Mouse (Mus musculus) lung, adult 18-20 months (tissue): ENCODE measurements at regions not wholly inside any gene's neighbourhood (a gene's known extent, or its start where the extent isn't known, plus 50 kb on each side); places are given as distances from the start of the nearest gene placed in this dataset.
A peak's percentile ranks its signal among the peaks of the same experiment; 100 is the strongest.

ENCODE experiments used
- DNase-seq, 2 experiments: peaks; one replicate each; pipeline ENCODE4 v3.0.0; 2022; ENCODE audit warnings: mixed read lengths in 2 of 2

DNA sequence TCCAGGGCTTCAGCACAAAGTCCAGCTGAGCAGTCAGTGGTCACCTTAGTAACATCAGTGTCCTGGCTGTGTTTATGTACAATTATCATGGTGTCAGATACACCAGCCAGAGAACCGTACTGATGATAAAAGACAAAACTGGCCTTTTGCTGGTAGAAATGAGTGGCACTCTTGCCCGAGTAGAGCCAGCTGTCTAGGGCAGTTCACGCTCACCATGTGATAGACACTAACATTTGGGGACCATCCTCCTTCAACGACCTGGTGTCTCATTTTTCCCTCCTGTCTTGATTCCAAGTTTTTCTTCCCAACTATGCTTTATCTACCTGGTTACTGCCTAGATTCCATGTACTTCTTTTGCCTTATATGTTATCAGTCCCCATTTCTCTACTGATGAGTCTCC lies 349.3 kb downstream of the Lpin1 start:
- DNase-seq, result no peak

DNA sequence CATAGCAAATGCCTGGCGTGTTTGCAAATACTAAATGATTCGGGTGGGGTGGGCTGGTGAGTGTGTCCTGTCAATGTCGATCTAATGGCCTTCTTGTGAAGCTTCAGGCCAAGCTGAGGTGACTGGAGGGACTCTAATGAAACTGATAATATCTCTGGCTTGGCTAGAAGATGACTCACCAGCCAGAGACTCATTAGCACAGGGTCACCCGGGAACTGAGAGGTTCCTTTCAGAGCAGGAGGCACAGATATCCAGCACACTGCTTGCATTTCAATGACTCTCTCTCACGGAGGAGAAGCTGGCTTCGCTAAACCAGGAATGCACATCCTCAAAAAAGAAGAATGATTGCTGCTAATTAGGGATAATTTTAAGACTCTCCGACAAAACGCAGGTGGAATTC lies 349.8 kb downstream of the Lpin1 start:
- DNase-seq, result no peak

DNA sequence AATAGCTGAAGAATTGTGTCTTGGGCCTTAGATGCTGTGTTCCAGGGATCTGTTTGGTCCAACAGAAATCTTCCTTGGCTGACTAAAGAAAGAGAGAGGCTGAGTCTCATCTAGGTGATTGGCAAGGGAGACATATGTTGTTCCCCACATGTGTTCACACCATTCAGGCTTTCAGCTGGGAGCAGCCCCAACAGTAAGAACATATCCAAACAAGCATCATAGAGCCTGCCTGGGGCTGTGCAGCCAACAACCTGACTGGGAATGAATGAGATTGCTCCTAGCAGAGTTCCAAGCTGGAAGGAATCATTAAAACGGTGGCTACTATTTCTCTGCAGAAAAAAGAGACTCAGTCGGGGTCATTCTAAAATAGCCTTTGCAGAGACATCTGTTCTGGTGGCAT lies 350.3 kb downstream of the Lpin1 start:
- no peak for DNase-seq

DNA sequence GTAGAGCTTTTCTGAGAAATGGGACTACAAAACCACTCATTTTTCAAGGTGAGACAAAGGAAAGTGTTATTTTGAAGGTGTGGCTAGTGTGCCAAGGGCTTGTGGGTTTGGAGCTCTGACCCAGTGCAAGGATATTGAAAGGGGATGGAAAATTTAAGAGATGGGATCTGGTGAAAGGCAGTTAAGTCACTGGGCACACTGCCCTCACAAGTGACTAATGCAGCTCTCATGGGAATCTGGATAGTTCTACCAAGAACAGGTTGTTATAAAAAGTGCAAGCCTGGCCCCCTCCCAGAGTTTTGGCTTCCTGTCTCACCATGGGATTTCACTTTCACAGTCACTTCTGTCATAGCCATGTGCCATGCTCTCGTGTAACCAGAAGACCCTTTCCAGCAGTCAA lies 360.1 kb downstream of the Lpin1 start:
- no peak for DNase-seq

DNA sequence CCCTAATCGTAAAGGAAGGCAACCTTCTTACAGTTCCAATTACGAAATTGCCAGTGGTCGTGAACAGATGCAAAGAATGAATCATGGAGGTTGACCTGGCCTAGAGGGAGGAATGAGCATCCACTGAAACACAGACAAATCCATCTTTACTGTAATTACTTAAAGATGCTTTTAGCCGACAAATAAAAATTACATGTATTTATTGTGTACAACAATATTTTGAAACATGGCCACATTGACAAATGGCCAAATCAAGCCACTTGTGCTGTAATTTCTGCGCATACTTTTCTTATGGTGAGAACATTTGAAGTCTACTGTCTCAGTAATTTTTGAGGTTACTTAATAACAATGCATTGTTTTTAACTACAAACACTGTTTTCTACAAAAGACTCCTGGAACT lies 360.7 kb downstream of the Lpin1 start:
- no peak for DNase-seq

DNA sequence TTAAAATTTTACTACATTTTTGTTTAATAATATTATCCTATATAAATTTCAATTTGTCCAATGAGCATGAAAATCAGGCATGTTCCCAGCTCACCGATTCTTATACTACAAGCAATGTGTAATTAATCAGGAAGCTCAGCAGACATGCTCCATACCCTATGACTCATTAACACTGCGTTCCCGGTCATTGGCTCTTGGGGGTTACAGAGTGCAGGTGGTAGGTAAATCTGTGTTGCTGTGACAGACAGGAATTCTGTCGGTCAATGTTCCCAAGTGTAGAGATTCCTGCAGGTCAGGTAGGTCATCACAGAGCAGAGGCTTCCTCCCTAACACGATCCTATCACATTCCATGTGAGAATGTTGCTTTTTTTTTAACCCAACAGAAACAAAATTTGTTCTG lies 371.0 kb downstream of the Lpin1 start:
- no peak for DNase-seq

DNA sequence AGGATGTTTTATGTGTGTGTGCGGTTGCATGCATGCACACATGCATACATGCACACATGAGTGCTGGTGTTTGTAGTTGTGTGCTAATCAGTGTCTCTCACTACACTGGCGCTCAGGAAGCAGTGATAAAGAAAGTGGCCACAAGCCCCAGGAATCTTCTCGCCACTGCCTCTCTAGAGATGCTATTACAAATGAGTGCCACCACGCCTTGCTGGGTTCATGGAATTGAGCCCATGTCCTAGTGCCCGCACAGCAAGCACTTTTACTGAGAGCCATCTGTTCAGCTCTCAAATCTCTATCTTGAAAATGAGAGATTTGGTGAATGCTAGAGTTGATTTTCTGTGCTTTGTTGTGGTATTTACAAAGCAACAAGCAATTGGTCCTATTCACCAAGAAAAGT lies 373.3 kb downstream of the Lpin1 start:
- DNase-seq, result no peak

DNA sequence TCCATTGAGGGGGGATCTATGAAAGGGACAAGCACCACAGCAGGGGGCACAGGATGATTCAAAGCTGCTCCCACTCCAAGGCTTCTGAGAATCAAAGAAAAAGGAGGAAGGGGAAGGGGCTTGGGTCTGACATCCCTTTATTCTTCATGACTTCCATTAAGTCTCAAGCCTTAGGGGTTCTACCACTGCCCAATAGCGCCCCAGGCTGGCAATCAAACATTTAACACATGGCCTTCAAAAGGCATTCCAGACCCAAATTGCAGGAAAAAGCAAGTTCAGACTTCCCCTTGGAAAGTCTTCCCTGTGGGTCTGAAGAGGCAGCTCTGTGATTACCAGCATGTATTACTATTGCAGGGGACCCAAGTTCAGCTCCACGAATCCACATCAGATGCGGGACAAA lies 377.2 kb downstream of the Lpin1 start:
- no peak for DNase-seq

DNA sequence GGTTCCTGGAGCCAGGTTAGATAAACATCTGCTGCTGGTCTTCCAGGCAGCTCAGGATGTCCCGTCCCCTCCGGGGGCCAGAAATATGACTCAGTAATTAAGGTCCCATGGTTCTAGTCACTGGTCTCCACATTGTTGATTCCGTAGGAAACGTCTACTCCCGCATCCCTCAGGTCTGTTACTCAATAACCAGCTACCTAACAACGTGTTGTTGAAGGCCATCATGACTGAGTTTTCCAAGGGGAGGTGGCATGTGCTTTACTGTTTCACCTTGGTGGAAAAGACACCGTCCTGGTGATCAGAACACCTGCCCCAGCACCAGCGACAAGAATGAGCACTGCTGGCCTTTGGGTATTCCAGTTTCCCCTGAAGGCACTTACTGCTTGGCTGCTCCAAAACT lies 377.9 kb downstream of the Lpin1 start:
- no peak for DNase-seq

DNA sequence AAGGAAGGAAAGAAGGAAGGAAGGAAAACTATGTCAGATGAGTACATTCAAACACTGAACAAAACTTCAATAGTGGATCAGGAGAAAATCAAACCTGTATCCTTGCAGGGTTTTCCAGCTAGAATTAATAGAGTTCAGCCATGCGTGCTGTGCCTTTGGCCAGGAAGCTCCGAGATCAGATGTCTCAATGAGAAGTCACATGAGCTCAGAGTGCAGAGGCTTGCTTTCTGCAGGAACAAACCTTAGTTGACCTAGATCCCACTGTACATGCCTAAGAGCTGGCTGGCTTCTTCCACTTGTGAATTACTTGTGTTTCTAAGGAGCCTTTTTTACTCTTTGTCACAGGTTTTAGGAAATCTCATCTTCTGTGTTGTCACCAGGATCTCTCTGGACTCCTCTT lies 378.7 kb downstream of the Lpin1 start:
- DNase-seq, result no peak

DNA sequence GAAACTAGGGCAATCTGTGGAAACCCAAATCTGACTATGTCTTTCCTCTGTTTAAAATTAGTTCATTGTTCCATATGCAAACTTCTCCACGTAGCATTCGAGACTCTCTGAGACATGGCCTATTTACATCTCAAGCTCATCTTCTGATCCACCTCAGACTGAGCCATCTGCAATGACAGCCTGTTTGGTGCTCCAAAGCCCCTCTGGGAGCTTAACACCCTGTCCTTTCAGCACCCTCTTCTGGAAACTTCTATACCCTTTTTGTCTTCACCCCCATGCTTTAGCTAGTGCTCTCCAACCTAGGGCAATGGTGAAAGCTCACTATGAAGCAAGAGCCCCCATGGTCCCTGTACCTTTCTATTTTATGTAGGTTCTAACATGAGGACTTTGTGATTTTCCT lies 379.7 kb downstream of the Lpin1 start:
- DNase-seq, result no peak

DNA sequence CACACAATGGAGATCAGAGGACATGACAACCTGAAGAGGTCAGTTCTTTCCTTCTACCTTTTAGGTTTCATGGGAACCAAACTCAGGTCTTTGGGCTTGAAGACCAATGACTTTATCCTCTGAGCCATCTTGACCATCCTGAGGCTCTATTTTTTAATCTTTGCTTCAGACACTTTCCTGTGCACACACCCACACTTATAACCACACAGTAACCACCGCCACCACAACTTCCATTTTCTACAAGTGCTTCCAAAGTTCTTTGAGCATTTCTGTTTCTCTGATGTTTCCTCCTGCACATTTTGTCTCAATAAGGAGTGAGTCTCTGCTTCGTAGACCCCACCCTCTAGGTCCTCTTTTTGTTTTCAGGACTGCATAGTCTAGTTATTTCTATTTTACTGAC lies 385.3 kb downstream of the Lpin1 start:
- no peak for DNase-seq

DNA sequence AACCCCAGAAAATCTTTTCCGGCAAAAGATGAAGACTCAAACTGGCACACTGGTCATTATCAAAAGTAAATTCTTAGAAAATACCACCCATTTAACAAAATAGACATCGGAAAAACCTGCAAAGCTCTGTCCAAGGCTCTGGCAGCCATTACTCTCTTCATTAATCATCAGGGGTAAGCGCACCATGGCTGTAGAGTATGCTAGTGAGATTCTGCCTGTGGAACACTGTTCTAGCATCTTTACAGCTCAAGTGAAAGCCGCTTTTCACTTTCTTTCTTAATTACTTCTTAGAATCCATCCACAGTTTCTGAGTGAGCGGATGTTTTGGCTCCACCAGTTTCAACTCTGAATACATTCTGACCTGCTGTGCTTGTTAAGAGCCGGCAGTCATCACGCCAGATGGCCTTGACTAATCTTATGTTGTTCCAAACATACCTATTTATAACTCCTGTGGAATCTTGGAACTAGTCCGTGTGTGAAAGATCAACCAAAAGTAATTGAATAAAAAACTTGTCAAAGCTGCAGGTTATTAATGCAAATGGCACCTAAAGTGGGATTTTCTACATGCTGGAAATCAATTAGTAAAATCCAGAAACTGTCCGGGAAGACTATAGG lies 387.8 kb downstream of the Lpin1 start:
- no peak for DNase-seq

DNA sequence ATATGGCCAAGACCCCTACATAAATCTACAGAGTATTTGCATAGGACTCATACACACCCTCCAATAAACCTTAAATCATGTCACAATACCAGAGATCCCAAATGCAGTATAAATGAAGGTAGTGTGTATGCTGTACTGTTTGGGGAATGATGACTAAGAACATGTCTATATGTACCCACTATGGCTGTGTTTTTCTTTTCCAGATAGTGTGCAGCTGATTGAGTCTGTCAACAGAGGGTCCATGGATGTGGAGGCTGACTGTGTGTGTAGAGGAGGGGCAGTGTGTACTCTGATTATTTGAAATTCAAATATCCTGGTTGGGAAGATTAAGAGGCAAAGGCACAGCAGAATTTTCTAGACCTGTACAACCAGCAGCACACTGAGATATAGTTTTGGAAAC lies 388.6 kb downstream of the Lpin1 start:
- DNase-seq, result no peak

DNA sequence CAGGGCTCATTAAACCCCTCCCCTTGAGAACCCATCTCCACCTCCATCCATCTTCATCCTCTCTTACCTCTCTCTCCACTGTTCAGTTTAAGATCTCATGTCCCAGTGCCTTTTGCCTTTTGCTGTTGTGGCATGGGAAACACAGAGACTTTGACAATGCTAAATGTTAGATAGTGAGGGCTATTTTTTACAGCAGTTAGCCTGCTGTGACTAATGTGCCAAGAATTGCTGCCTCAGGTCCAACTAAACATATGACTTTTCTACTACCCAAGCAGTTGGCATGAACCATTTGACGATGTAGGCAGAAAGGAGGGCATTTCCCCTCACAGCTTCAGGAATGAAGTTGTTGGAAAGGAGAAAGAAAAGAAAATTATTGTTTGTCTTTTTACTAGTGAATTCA lies 389.6 kb downstream of the Lpin1 start:
- DNase-seq, result no peak

DNA sequence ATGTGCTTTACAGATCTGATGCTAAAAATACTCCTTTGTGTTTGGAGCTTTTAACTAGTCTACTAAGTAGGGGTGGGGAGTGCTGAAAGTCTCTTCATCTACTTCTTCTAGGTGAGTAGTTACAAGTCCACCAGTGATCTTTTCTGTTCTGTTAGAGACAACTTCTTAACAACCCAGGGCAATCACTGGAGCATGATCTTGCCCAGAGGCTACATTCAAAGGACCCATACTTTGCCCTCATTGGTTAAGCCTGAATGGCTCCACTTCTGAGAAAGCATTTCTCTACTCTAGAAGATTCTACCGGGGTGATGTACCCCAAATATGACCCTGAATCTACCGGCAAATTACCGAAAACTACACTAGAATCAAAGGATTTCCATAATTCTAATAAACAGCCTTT lies 390.2 kb downstream of the Lpin1 start:
- DNase-seq, result no peak

DNA sequence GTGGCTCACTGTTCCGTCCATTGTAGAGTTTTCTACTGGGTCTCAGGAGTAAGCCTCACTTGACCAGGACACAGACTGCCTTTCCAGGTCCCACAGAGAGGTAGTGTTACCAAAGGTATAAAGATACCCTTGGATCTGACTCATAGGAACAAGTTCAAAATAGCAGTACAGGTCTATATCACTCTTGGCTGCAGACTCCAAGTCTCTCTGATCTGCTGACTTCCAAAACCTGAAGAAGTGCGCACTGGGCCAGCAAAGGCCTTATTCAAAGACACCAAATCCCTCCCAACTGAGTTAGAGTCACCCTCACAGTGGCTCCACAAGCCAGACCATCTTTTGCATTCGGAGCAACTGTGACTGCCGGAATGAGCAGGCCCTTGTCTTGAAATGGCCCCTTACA lies 391.9 kb downstream of the Lpin1 start:
- no peak for DNase-seq

DNA sequence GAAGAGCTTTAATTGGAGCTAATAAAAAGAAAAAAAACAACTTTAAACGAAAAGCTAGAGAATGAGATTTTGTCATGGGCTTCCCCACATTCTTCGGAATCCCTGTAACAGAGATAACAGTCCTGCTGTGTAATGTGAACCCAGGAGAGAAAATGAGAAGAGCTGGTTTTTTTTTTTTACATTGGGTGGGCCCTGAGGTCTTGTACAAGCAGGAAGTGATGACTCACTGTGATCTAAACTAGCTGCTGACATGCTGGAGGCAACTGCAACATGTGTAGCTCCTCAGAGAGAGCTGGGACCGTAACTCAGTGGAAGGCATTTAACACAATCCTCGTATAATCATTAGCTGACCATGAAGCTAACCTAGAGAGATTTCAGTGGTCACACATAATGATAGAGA lies 393.8 kb upstream of the Trib2 start:
- DNase-seq, result peak in 1 of 2 experiments; percentile 5

DNA sequence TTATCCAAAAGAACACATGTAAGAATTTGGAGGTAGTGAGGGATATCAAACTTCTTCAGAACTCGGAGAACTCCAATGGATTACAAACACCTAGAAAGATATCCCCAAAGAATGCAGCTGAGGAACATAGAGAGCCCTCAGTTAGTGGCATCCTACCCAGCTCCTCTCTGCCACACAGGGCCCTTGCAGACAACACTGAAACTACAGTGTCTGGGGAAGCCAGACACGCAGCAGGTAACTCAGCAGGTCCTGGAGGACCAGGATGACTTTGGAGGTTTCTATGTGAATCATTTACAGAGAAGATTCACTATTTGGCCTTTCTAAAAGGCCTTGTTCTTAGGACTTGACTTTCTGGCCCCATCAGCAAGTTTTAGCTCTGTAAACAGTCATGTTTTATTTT lies 393.4 kb upstream of the Trib2 start:
- no peak for DNase-seq

DNA sequence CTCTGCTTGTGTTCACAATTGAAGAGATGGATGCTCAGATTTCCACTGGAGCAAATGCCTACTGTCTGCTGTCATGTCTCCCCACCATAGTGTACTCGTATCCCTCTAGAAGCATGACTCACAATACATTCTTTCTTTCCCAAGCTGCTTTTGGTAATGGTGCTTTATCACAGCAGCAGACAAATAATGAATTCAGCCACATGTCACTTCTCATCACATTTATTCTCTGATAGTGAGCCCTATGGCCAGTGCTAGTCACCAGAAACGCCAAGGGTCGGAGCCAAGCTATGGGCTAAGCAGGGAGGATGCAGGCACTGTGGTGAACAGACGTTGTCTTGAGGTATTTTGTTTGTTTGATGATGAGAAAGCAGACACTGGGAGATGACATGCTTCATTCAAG lies 388.2 kb upstream of the Trib2 start:
- DNase-seq, result no peak

DNA sequence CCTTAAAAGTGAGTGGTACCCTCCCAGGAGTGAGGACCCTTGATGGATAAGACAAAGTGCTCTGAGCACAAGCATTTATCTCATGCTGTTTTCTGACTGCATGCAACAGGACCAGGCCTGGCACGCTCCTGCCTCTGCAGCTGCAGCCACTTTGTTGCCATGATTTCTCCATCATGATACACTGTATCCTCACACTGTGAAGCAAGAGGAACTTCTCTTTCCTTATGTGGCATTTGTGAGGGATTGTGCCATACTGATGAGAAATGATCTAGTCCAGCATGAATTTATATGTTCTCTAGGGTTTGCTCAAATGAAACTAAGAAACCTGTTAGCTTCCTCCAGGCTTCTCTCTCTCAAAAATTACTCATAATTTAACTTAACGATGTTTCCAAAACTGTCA lies 380.2 kb upstream of the Trib2 start:
- no peak for DNase-seq

DNA sequence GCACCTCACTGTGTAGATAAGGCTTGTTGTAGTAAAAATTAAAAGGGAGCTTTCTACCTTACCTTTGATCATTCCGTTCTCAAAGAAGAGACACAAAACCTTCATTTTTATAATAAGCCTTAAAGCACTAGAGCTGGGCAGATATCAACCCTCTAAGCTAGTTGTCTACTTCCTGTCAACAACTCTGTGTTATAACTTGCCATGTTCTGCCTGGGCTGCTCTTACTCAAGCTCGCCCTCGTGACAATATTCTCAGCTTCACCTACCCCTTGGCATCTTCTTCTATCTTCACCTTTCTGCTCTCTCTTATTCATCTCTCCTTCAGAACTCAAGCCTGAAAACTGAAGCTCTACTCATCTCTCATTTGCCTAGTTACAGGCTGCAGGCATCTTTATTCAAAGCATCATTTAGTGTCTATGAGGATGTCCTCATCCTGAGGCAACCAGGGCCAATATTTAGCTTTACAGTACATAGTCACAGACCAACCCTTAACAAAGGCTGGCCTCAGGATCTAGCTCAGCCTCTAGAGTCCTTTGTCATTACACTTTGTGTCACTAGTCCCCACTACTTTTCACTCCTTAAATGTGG lies 375.2 kb upstream of the Trib2 start:
- DNase-seq, result no peak

DNA sequence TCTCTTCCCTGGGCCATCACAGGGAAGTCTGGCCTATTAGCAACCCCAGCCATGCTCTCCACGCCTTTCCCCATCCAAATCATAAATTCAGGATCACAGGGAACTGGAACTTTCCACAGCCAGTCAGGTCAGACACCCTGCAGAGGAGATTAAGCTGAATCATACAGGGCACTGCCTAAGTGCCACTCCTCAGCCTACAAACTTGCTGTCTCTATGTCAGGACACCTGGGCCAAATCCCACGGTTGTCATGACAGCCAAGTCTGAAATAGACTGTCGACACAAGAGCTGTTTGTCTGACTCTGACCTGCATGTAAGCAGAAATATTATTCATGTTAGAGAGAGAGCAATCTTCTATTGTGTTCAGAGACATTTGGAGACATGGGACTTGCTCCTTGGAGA lies 374.0 kb upstream of the Trib2 start:
- DNase-seq, result no peak

DNA sequence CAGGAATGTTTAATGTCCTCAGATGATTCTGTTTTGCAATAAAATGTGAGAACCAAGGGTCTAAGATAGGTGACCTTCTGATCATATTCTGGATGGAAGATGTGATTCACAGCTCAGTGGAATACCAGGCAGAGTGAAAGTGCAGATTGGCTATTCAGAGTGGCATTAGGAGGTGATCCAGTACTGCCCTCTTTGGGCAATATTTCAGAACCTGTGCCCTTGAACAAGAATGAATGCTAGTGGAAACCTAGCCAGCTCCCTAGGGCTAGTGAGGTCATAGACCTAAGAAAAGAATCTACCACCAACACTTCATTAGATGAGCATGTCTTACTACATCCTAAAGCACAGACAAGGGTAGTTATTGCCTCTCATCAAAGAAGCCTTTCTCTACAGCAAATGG lies 372.7 kb upstream of the Trib2 start:
- peak in 1 of 2 experiments; percentile 2 for DNase-seq

DNA sequence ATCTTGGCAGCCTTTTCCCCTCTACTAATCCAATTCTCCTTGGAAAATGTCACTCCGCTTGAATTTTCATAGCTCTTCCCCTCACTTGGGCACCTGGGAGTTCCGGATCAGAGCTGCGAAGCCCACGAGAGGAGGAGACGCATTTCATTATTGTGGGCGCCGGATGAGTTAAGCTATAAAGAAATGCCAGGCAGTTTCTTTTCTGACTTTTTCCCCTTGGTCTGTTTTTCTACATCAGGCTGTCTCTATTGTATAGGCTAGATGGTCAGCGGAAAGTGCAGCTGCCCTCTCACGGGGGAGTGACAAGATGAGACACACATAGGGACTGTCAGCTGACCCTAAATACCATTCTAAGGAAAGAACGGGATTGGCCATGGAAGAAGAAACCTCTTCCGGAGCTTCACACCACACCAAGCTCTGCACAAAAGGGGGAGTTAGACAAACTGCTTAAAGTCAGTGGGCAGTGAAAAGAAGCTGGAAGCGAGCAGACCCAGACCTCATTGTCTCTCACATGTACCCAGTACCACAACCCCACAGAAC lies 369.3 kb upstream of the Trib2 start:
- no peak for DNase-seq
